Mouse (Mus musculus) liver, embryonic 14.5 days (tissue): ENCODE results near the gene Supt3. TPM values are rescaled to one million over a fixed set of nuclear protein-coding genes. Genes with fewer than 3 reads are reported as not detected.
A peak's percentile ranks its signal among the peaks of the same experiment; 100 is the strongest.

ENCODE experiments used
- ATAC-seq: fragments of 200-750 bp; cut with Nextera tagmentation; 2 replicates; pipeline ENCODE4 v1.8.0; 2017; ENCODE audit warnings: moderate number of reproducible peaks, mild to moderate bottlenecking, moderate library complexity; ENCODE audit not compliant: insufficient read depth
- DNase-seq, 3 experiments: peaks; one replicate each; pipeline ENCODE4 v3.0.0-alpha.2; 2012 to 2013; ENCODE audit warnings: low read depth in 3 of 3, low spot score in 3 of 3
- H3K27ac ChIP-seq: fragments of 300-500 bp; sonication (generic); 2 replicates; pipeline ENCODE4 v1.5.1; 2014; ENCODE audit warnings: moderate library complexity, mild to moderate bottlenecking, control low read depth, inconsistent platforms
- H3K27me3 ChIP-seq: fragments of 300-500 bp; sonication (generic); 2 replicates; pipeline ENCODE4 v1.6.1; 2014; ENCODE audit warnings: mild to moderate bottlenecking, low read length, moderate library complexity; ENCODE audit not compliant: control insufficient read depth, insufficient read depth
- H3K36me3 ChIP-seq: fragments of 300-500 bp; sonication (generic); replicated peaks from 2 replicates; pipeline ENCODE4 v1.6.1; 2014; ENCODE audit warnings: low read depth; ENCODE audit not compliant: control insufficient read depth, insufficient read depth
- H3K4me1 ChIP-seq, 2 experiments: fragments of 200-500 bp in 1 of 2; fragments of 300-500 bp in 1 of 2; sonication (generic) in 1 of 2; replicated peaks; 2 replicates each; pipeline ENCODE4 v1.6.1; 2012 to 2014; ENCODE audit warnings: antibody characterized with exemption in 1 of 2, inconsistent platforms in 1 of 2, low read length in 1 of 2; ENCODE audit not compliant: control insufficient read depth in 2 of 2, insufficient read depth in 2 of 2
- H3K4me2 ChIP-seq: fragments of 300-500 bp; sonication (generic); 2 replicates; pipeline ENCODE4 v1.6.1; 2014; ENCODE audit warnings: low read depth, mild to moderate bottlenecking, control low read depth, moderate library complexity
- H3K4me3 ChIP-seq, 2 experiments: fragments of 200-500 bp in 1 of 2; fragments of 300-500 bp in 1 of 2; sonication (generic) in 1 of 2; 2 replicates each; pipeline ENCODE4 v1.5.1; 2012 to 2014; ENCODE audit warnings: low read depth in 2 of 2, low read length in 2 of 2, mild to moderate bottlenecking in 2 of 2, control low read depth in 1 of 2, inconsistent platforms in 1 of 2, moderate library complexity in 1 of 2; ENCODE audit not compliant: insufficient read depth in 1 of 2
- H3K9ac ChIP-seq: fragments of 300-500 bp; sonication (generic); replicated peaks from 2 replicates; pipeline ENCODE4 v1.6.1; 2014; ENCODE audit warnings: mild to moderate bottlenecking, control low read depth, moderate library complexity
- H3K9me3 ChIP-seq: fragments of 300-500 bp; sonication (generic); 2 replicates; pipeline ENCODE4 v1.6.1; 2016; ENCODE audit warnings: low read length, mixed read lengths; ENCODE audit not compliant: control insufficient read depth
- CTCF ChIP-seq: IDR thresholded peaks from 2 replicates; pipeline ENCODE4 v1.5.1; 2016; ENCODE audit warnings: antibody characterized with exemption, low read depth, control low read depth
- EP300 ChIP-seq: IDR thresholded peaks from 2 replicates; pipeline ENCODE4 v1.6.1; 2016; ENCODE audit warnings: antibody characterized with exemption, low read depth
- WGBS: fragments of 180-500 bp; shearing (Covaris S2); extraction: QIAGEN DNeasy Blood & Tissue Kit; methylation state at CpG from one replicate; pipeline ENCODE4 v1.1.7; 2014; ENCODE audit not compliant: insufficient replicate concordance; 5-methylcytosine and 5-hydroxymethylcytosine counted together
- polyA plus RNA-seq, 2 experiments: library from polyadenylated mRNA; depleted of rRNA in 1 of 2; stranded (reverse) in 1 of 2; unstranded in 1 of 2; fragments of >200 nt; fragmentation: Nextera tagmentation in 1 of 2; extraction: Ambion mirVana in 1 of 2; gene quantifications; 2 replicates each; pipeline versions ENCODE4 v1.2.1 to v1.2.3; 2012 to 2014

Gene Supt3
- polyA plus RNA-seq, 2 experiments: 2.7 to 5.3 TPM

GRCm38 (mm10) chr17:44797331-44797730 is 20.4 kb downstream of the Supt3 start:
- WGBS: 42% methylated on average over 3 of the region's 3 CpGs
- ATAC-seq: no peak
- H3K9me3 ChIP-seq: no peaks in the 10 kb centered on the region

GRCm38 (mm10) chr17:44807031-44807430 is 30.1 kb downstream of the Supt3 start:
- no peak for TF ChIP-seq EP300
- no peak for TF ChIP-seq CTCF
- no peak overlapping the region for H3K4me2 ChIP-seq
- 36% methylated on average over 1 of the region's 1 CpGs for WGBS

More at GRCm38 (mm10) chr17:44797331-44797730, 20.4 kb downstream of the Supt3 start:
- H3K27me3 ChIP-seq: no peaks in the 10 kb centered on the region
- H3K4me2 ChIP-seq: no peak overlapping the region
- no peak overlapping the region for H3K4me3 ChIP-seq
- H3K27ac ChIP-seq: no peak overlapping the region
- no peak for TF ChIP-seq EP300
- TF ChIP-seq CTCF: no peak
- DNase-seq: no peak
- H3K36me3 ChIP-seq: no peaks in the 10 kb centered on the region
- no peaks in the 10 kb centered on the region for H3K4me1 ChIP-seq
- H3K9ac ChIP-seq: no peak overlapping the region

GRCm38 (mm10) chr17:44814508-44815175 is 37.7 kb downstream of the Supt3 start, which contains the start of gene Runx2:
Runx2 (minus strand) TSS chr17:44814797.
- no peaks in the 10 kb centered on the region for H3K36me3 ChIP-seq
- H3K27ac ChIP-seq: no peak within 1 kb of the TSS
- no peaks in the 10 kb centered on the region for H3K4me1 ChIP-seq
- H3K27me3 ChIP-seq: no peaks in the 10 kb centered on the region
- DNase-seq: no peak
- peak within 1 kb of the TSS; percentile 3 for H3K4me2 ChIP-seq
- no peak for TF ChIP-seq CTCF
- no peak for TF ChIP-seq EP300
- H3K4me3 ChIP-seq: no peak within 1 kb of the TSS; a peak in 1 of 4 replicates
- no peak within 1 kb of the TSS for H3K9ac ChIP-seq
- H3K9me3 ChIP-seq: no peaks in the 10 kb centered on the region
- 18% methylated on average over 3 of the region's 3 CpGs for WGBS
- ATAC-seq: no peak

More at GRCm38 (mm10) chr17:44807031-44807430, 30.1 kb downstream of the Supt3 start:
- Histone ChIP-seq H3K27ac (no peak overlapping the region), H3K36me3 (no peaks in the 10 kb centered on the region), H3K9ac (no peak overlapping the region), H3K27me3 (no peaks in the 10 kb centered on the region), H3K9me3 (no peaks in the 10 kb centered on the region), H3K4me1 (peaks cover 0 to 2% of the 10 kb centered on the region in 2 experiments; a peak in 1 of 4 replicates), H3K4me3 (no peak overlapping the region)
- DNase-seq (no peak), ATAC-seq (no peak)

- H3K27ac ChIP-seq: no peak overlapping the region; the same call in 1 of the 2 replicates
- H3K4me2 ChIP-seq: no peak overlapping the region
- H3K36me3 ChIP-seq: no peaks in the 10 kb centered on the region
- H3K27me3 ChIP-seq: no peaks in the 10 kb centered on the region
- 39% methylated on average over 2 of the region's 2 CpGs for WGBS
- no peak overlapping the region for H3K4me3 ChIP-seq
- TF ChIP-seq CTCF (no peak), EP300 (no peak)
- H3K4me1 ChIP-seq: no peaks in the 10 kb centered on the region
- no peak overlapping the region for H3K9ac ChIP-seq
- no peak for DNase-seq
- H3K9me3 ChIP-seq: no peaks in the 10 kb centered on the region
- no peak for ATAC-seq
Measured at GRCm38 (mm10) chr17:44818825-44819224, 41.9 kb downstream of the Supt3 start.

GRCm38 (mm10) chr17:44819816-44820215 is 42.9 kb downstream of the Supt3 start:
- 52% methylated on average over 4 of the region's 4 CpGs for WGBS
- TF ChIP-seq CTCF: no peak
- TF ChIP-seq EP300: no peak
- Histone ChIP-seq H3K4me1 (no peaks in the 10 kb centered on the region), H3K4me2 (no peak overlapping the region), H3K4me3 (no peak overlapping the region), H3K27me3 (no peaks in the 10 kb centered on the region), H3K27ac (no peak overlapping the region), H3K36me3 (no peaks in the 10 kb centered on the region), H3K9me3 (no peaks in the 10 kb centered on the region), H3K9ac (no peak overlapping the region)
- DNase-seq: no peak
- no peak for ATAC-seq
